Mouse (Mus musculus) forebrain, embryonic 12.5 days (tissue): Measurements from ENCODE around the gene Cts8. TPM values are rescaled to one million over a fixed set of nuclear protein-coding genes. Genes with fewer than 3 reads are reported as not detected.

ENCODE experiments used
- ATAC-seq: fragments of 200-750 bp; cut with Nextera tagmentation; 2 replicates; pipeline ENCODE4 v1.8.0; 2017; ENCODE audit warnings: moderate TSS enrichment; ENCODE audit not compliant: low FRiP score
- H3K27ac ChIP-seq: fragments of 300-500 bp; sonication (generic); 2 replicates; pipeline ENCODE4 v1.5.1; 2016; ENCODE audit warnings: mild to moderate bottlenecking
- H3K27me3 ChIP-seq: fragments of 300-500 bp; sonication (generic); 2 replicates; pipeline ENCODE4 v1.6.1; 2016; ENCODE audit warnings: mild to moderate bottlenecking
- H3K36me3 ChIP-seq: fragments of 300-500 bp; sonication (generic); replicated peaks from 2 replicates; pipeline ENCODE4 v1.6.1; 2016; ENCODE audit warnings: mild to moderate bottlenecking
- H3K4me1 ChIP-seq: fragments of 300-500 bp; sonication (generic); 2 replicates; pipeline ENCODE4 v1.6.1; 2016
- H3K4me2 ChIP-seq: fragments of 300-500 bp; sonication (generic); 2 replicates; pipeline ENCODE4 v1.6.1; 2016; ENCODE audit warnings: mild to moderate bottlenecking, moderate library complexity
- H3K4me3 ChIP-seq: fragments of 300-500 bp; sonication (generic); replicated peaks from 2 replicates; pipeline ENCODE4 v1.5.1; 2016; ENCODE audit warnings: mild to moderate bottlenecking
- H3K9ac ChIP-seq: fragments of 300-500 bp; sonication (generic); 2 replicates; pipeline ENCODE4 v1.6.1; 2016; ENCODE audit warnings: mild to moderate bottlenecking
- H3K9me3 ChIP-seq: fragments of 300-500 bp; sonication (generic); 2 replicates; pipeline ENCODE4 v1.6.1; 2016
- WGBS: fragments of 180-500 bp; shearing (Covaris S2); methylation state at CpG from one replicate; pipeline ENCODE4 v1.1.7; 2016; 5-methylcytosine and 5-hydroxymethylcytosine counted together
- polyA plus RNA-seq: library from polyadenylated mRNA; unstranded; fragments of >200 nt; fragmentation: Nextera tagmentation; extraction: Ambion mirVana; gene quantifications from 2 replicates; pipeline ENCODE4 v1.2.1, GENCODE M21; 2016

The Cts8 gene
- polyA plus RNA-seq = not detected in 2 replicates

DNA sequence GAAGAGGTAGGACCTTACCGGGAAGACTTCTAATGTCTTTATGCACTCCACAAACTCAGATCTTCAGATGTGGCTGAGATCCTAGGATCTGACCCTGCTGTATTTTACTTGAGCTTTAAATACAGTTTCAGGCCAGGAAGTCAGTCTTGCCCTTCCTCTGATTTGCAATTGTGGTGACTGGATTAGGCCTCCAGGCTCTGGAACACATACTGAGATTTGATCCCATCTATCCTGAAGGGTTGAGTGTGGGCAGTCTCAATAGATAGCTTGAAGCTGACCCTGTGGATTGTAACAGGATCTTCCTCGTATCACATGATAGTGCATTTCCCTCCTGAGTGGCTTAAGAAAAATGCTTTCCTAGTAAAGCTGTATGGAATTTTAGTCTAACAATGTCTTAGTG lies at the start of gene Cts8:
Cts8 (minus strand) TSS at position 101 of the 400 bp plus-strand sequence.
- H3K4me3 ChIP-seq = no peak within 1 kb of the TSS
- peaks cover 37% of the 10 kb centered on the region for H3K9me3 ChIP-seq
- ATAC-seq = no peak
- no peak within 1 kb of the TSS for H3K4me2 ChIP-seq
- H3K36me3 ChIP-seq = no peaks in the 10 kb centered on the region
- H3K9ac ChIP-seq = no peak within 1 kb of the TSS
- WGBS = 86% methylated on average over 2 of the region's 2 CpGs
- H3K27me3 ChIP-seq = no peaks in the 10 kb centered on the region
- H3K4me1 ChIP-seq = no peaks in the 10 kb centered on the region
- H3K27ac ChIP-seq = no peak within 1 kb of the TSS

DNA sequence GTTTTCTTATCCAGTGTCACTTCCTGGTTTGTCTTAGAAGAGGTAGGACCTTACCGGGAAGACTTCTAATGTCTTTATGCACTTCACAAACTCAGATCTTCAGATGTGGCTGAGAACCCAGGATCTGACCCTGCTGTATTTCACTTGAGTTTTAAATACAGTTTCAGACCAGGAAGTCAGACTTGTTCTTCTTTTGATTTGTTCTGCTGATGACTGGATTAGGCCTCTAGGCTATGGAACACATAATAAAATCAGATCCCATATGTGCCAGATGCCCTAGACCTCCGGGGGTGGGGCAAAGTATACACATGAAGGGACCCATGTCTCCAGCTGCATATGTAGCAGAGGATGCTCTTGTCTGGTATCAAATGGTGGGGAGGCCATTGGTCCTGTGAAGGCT lies 33.6 kb upstream of the Cts8 start, which contains the start of gene Gm49398:
Gm49398 (minus strand) TSS at position 101 of the 400 bp plus-strand sequence.
- Histone ChIP-seq H3K4me3 (no peak within 1 kb of the TSS), H3K36me3 (no peaks in the 10 kb centered on the region), H3K4me2 (no peak within 1 kb of the TSS), H3K27me3 (no peaks in the 10 kb centered on the region), H3K9ac (no peak within 1 kb of the TSS), H3K4me1 (no peaks in the 10 kb centered on the region), H3K9me3 (peaks cover 26% of the 10 kb centered on the region), H3K27ac (no peak within 1 kb of the TSS)
- 87% methylated on average over 2 of the region's 2 CpGs for WGBS
- no peak for ATAC-seq

DNA sequence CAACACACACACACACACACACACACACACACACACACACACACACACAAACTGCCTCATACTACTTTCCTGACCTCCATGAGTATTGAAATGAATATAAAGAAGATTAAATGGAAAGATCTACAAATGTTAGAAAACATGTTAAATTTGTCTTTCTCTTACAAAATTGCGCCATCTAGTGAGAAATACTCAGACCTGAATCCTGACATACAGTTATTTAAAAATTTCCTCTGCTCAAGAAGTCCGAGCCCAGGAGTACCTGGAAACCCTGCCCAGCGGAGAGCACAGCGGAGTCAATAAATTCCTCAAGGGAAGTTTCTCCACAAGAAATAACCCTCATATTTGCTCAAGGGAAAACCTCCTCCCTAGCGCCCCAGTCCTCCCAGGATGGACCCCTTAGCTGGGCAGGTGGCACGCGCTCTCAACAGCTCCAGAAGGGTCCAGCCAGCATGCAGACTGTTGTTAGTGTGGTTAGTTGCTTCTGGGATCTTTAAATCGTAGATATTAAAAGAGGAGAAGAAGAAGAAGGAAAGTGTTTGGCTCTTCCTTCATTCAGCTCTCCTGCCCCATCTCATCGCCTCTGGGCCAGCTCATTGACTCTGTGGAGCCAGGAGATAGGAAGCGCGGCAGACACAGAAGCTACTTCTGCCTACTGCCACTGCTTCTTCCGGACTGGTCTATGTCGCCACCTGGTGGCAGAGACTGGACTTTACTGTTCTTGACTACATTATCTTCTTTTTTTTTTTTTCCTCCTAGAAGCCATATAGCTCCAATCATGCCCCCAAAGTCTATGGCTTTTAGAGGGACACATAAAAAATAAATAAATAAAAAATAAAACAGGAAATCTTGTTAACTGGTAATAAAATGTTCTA lies 13.8 kb downstream of the Cts8 start:
- no peaks in the 10 kb centered on the region for H3K36me3 ChIP-seq
- ATAC-seq = no peak
- no peak overlapping the region for H3K4me2 ChIP-seq
- no peaks in the 10 kb centered on the region for H3K4me1 ChIP-seq
- H3K9me3 ChIP-seq = peaks cover 19% of the 10 kb centered on the region
- H3K27me3 ChIP-seq = no peaks in the 10 kb centered on the region
- no peak overlapping the region for H3K27ac ChIP-seq
- no peak overlapping the region for H3K9ac ChIP-seq
- H3K4me3 ChIP-seq = no peak overlapping the region
- 60% methylated on average over 13 of the region's 13 CpGs for WGBS

DNA sequence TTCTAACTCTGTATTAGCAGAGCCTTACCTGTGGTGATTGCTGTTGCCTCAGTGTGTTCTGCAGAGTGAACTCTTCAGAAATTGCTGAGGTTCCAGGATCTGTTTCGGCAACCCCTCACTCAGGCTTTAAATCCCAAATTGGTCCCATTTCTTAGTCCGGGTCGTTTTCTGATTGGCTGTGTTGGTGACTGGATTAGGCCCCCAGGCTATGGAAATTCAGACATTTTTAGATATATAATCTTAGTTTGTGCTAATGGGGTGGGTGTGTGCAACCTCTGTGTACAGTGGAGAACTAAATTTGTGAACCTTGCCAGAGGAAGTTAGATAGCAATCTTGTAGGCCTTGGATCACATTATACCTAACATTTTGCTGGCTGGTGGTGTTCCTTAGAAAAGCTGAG lies 51.8 kb downstream of the Cts8 start, which contains the start of gene Cts6:
Cts6 (minus strand) TSS at position 101 of the 400 bp plus-strand sequence.
- no peak for ATAC-seq
- Histone ChIP-seq H3K4me2 (no peak within 1 kb of the TSS), H3K9me3 (peaks cover 45% of the 10 kb centered on the region), H3K4me1 (no peaks in the 10 kb centered on the region), H3K27ac (no peak within 1 kb of the TSS), H3K9ac (no peak within 1 kb of the TSS), H3K36me3 (no peaks in the 10 kb centered on the region), H3K27me3 (no peaks in the 10 kb centered on the region), H3K4me3 (no peak within 1 kb of the TSS)
- WGBS = 90% methylated on average over 3 of the region's 3 CpGs

Other genes starting within 250 kb of the Cts8 start
- gene Ctsj, start 249.4 kb downstream of the Cts8 start, polyA plus RNA-seq = not detected in 2 replicates
- not detected in 2 replicates for gene Ctsq, start 214.7 kb downstream of the Cts8 start, polyA plus RNA-seq
- not detected in 2 replicates for gene Ctsr, start 91.1 kb downstream of the Cts8 start, polyA plus RNA-seq
- gene Cts6, start 51.9 kb downstream of the Cts8 start, polyA plus RNA-seq = not detected in 2 replicates
- gene Gm49398, start 33.5 kb upstream of the Cts8 start, polyA plus RNA-seq = not detected in 2 replicates
- not detected in 2 replicates for gene Cts7, start 102.8 kb upstream of the Cts8 start, polyA plus RNA-seq